Mouse (Mus musculus) neural tube, embryonic 11.5 days (tissue): Measurements from ENCODE around the gene D630036H23Rik. TPM values are rescaled to one million over a fixed set of nuclear protein-coding genes. Genes with fewer than 3 reads are reported as not detected.
"Not testable (repeated sequence)": the region's sequence is repeated elsewhere in the genome, so short reads cannot be mapped to it uniquely, and the experiment has no call there.

Experiments used
- ATAC-seq: fragments of 200-750 bp; cut with Nextera tagmentation; 2 replicates; pipeline ENCODE4 v1.8.0; 2017; ENCODE audit warnings: moderate number of reproducible peaks, mild to moderate bottlenecking, moderate TSS enrichment, moderate library complexity; ENCODE audit not compliant: insufficient read depth, low FRiP score, low TSS enrichment
- DNase-seq: peaks from one replicate; pipeline ENCODE4 v3.0.0-alpha.2; 2015; ENCODE audit warnings: low spot score
- H3K27ac ChIP-seq: fragments of 300-500 bp; sonication (generic); 2 replicates; pipeline ENCODE4 v1.5.1; 2014; ENCODE audit warnings: low read depth, mild to moderate bottlenecking, low read length
- H3K27me3 ChIP-seq: fragments of 300-500 bp; sonication (generic); 2 replicates; pipeline ENCODE4 v1.6.1; 2014; ENCODE audit warnings: mild to moderate bottlenecking, low read length, mixed read lengths; ENCODE audit not compliant: control insufficient read depth, insufficient read depth
- H3K36me3 ChIP-seq: fragments of 300-500 bp; sonication (generic); 2 replicates; pipeline ENCODE4 v1.6.1; 2014; ENCODE audit warnings: mild to moderate bottlenecking, low read length, moderate library complexity, mixed read lengths; ENCODE audit not compliant: control insufficient read depth, insufficient read depth
- H3K4me1 ChIP-seq: fragments of 300-500 bp; sonication (generic); 2 replicates; pipeline ENCODE4 v1.6.1; 2014; ENCODE audit warnings: low read length, mixed read lengths; ENCODE audit not compliant: control insufficient read depth, insufficient read depth
- H3K4me2 ChIP-seq: fragments of 300-500 bp; sonication (generic); 2 replicates; pipeline ENCODE4 v1.6.1; 2014; ENCODE audit warnings: low read depth, mild to moderate bottlenecking, moderate library complexity
- H3K4me3 ChIP-seq: fragments of 300-500 bp; sonication (generic); 2 replicates; pipeline ENCODE4 v1.5.1; 2014; ENCODE audit warnings: low read depth, low read length
- H3K9ac ChIP-seq: fragments of 300-500 bp; sonication (generic); 2 replicates; pipeline ENCODE4 v1.6.1; 2014; ENCODE audit warnings: mild to moderate bottlenecking, low read length
- H3K9me3 ChIP-seq: fragments of 300-500 bp; sonication (generic); 2 replicates; pipeline ENCODE4 v1.6.1; 2016; ENCODE audit warnings: low read length; ENCODE audit not compliant: control insufficient read depth
- WGBS: fragments of 180-500 bp; shearing (Covaris S2); extraction: QIAGEN DNeasy Blood & Tissue Kit; methylation state at CpG from one replicate; pipeline ENCODE4 v1.1.7; 2014; 5-methylcytosine and 5-hydroxymethylcytosine counted together
- polyA plus RNA-seq: library from polyadenylated mRNA; unstranded; fragments of >200 nt; fragmentation: Nextera tagmentation; extraction: Ambion mirVana; gene quantifications from 2 replicates; pipeline ENCODE4 v1.2.1, GENCODE M21; 2014

Gene D630036H23Rik
- polyA plus RNA-seq, 1 experiment from 2014 or later = 1.2 TPM

GRCm38 (mm10) chr12:36380254-36380653 lies 1.7 kb downstream of the D630036H23Rik start:
- Histone ChIP-seq H3K4me3 (no peak overlapping the region), H3K4me2 (no peak overlapping the region), H3K9me3 (no peaks in the 10 kb centered on the region), H3K27ac (no peak overlapping the region), H3K4me1 (no peaks in the 10 kb centered on the region), H3K27me3 (no peaks in the 10 kb centered on the region), H3K36me3 (no peaks in the 10 kb centered on the region), H3K9ac (no peak overlapping the region)
- WGBS = 38% methylated on average over 3 of the region's 3 CpGs
- DNase-seq (peak; percentile 26), ATAC-seq (no peak)

DNA sequence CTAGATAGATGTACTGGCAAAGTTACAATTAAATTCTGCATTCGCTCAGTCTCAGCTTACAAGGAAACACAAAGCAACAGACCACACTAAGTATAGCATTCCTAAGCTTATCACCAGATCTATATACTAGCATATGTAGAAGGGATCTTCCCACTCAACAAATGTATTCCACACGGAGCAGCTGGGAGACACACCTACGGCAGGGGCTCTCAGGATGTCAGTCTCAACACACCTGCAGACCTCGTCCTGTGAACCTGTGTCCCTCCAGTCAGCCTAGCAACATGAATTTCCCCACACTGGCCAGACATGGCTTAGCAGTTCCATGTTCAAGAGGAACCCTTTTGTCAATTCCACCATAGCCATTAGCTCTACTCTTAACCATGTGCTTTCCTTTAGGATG lies 5.6 kb downstream of the D630036H23Rik start:
- not testable (repeated sequence) for H3K4me2 ChIP-seq, H3K9me3 ChIP-seq, DNase-seq, ATAC-seq, H3K27ac ChIP-seq, H3K4me1 ChIP-seq, H3K27me3 ChIP-seq, H3K9ac ChIP-seq, H3K36me3 ChIP-seq, H3K4me3 ChIP-seq
- WGBS = 91% methylated on average over 3 of the region's 4 CpGs

DNA sequence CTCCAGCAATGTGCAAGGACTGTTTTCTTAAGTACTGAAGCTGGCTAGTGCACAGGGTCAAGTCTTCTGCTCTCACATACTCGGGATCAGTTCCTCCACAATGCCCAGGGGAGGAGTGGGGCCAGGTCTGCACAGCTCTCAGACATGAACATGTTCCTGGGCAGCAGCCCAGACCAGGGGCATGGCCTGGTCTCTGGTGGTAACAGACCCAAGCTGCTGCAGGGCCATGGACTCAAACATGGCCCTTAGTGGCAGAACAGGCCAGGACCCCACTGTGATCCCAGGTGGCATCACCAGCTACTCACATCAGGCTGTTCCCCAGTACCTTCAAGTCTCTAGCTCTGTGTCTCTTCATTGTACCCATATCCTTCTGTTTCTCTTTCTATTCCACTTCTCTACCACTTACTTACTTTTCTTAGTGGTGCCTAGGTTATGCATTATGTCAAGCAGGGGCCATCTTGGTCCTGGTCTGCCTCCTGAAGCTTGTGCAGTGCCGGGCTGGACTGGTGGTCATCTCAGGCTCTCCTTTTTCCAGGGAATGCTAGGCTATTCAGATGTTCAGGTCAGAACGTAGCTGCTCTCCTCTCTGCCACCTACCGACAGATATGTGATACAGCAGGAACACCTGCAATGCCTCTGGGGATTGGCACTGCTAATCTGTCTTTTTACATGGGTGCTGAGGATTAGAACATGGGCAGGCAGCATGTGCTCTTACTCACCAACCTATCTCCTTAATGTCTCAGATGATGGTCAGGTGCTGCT lies 8.6 kb downstream of the D630036H23Rik start:
- ATAC-seq (no peak), DNase-seq (no peak)
- 53% methylated on average over 4 of the region's 4 CpGs for WGBS

GRCm38 (mm10) chr12:36364013-36364412 lies 18.0 kb downstream of the D630036H23Rik start:
- Histone ChIP-seq H3K27ac (no peak overlapping the region), H3K4me1 (no peaks in the 10 kb centered on the region), H3K36me3 (no peaks in the 10 kb centered on the region), H3K4me3 (no peak overlapping the region), H3K9me3 (no peaks in the 10 kb centered on the region), H3K27me3 (no peaks in the 10 kb centered on the region), H3K9ac (no peak overlapping the region), H3K4me2 (no peak overlapping the region)
- ATAC-seq = no peak
- no peak for DNase-seq
- 89% methylated on average over 4 of the region's 4 CpGs for WGBS

More for the DNA sequence above, 8.6 kb downstream of the D630036H23Rik start:
- Histone ChIP-seq H3K27ac (no peak overlapping the region), H3K4me2 (no peak overlapping the region), H3K9ac (no peak overlapping the region), H3K4me3 (no peak overlapping the region), H3K4me1 (no peaks in the 10 kb centered on the region), H3K9me3 (no peaks in the 10 kb centered on the region), H3K27me3 (no peaks in the 10 kb centered on the region), H3K36me3 (no peaks in the 10 kb centered on the region)

DNA sequence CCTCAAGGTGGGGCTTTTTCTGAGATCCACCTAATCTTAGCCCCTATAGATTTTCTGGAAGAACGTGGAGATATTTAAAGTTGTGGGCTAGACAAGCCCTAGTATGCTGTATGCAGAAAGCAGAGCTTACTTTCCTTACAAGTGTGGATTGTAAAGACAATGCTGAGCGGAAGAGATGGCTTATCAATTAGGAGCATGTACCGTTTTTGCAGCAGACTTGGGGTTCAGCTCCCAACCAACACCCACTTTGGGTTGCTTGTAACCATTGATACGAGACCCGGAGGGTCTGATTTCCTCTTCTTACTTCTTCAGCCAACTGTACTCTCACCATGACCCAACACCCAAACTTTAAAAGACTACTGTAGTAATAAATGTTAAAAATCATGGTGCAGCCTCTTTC lies 21.3 kb downstream of the D630036H23Rik start:
- Histone ChIP-seq H3K9me3 (no peaks in the 10 kb centered on the region), H3K27me3 (no peaks in the 10 kb centered on the region), H3K36me3 (no peaks in the 10 kb centered on the region), H3K9ac (no peak overlapping the region), H3K4me2 (no peak overlapping the region), H3K4me3 (no peak overlapping the region), H3K27ac (no peak overlapping the region), H3K4me1 (no peaks in the 10 kb centered on the region)
- 93% methylated on average over 5 of the region's 5 CpGs for WGBS
- no peak for DNase-seq
- ATAC-seq = no peak

DNA sequence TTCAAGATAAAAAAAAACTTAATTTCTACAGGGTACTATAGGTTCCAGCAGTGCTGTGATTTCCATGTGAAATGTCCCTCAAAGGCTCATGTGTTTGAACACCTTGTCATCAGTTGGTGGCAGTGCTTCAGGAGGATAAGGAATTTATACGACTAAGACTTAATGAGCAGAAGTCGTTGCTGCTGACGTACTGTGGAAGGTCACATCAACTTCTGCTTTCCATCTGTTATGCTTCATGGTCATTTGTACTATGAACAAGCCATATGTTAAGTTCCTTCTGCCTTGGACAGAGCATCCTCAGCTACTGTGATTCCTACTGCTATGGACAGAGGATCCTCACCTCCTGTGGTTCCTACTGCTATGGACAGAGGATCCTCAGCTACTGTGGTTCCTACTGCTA lies 21.9 kb downstream of the D630036H23Rik start:
- Histone ChIP-seq H3K9me3 (no peaks in the 10 kb centered on the region), H3K27me3 (no peaks in the 10 kb centered on the region), H3K36me3 (no peaks in the 10 kb centered on the region), H3K27ac (no peak overlapping the region), H3K4me3 (no peak overlapping the region), H3K9ac (no peak overlapping the region), H3K4me2 (no peak overlapping the region), H3K4me1 (no peaks in the 10 kb centered on the region)
- no peak for DNase-seq
- no peak for ATAC-seq
- 86% methylated on average over 3 of the region's 3 CpGs for WGBS

DNA sequence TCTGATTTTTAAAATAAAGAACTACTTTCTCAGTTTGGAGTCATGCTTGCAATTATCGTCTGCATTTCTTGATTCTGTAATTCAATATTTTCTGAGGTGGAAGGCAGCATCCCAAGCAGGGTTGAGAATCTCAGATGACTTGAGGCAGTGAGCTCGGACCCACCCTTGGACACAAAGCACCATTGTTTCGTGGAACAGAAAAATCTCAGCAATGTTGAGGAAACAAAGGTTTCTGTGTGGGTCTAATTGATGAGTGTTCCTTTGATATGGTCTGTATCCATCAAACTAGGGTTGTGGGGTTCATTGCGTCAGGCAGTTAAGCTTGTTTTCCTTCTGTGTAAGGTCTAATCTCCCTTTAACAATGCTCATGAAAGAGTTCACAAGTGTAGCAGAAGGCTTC lies 37.9 kb downstream of the D630036H23Rik start:
- Histone ChIP-seq H3K4me2 (no peak overlapping the region), H3K36me3 (no peaks in the 10 kb centered on the region), H3K27me3 (no peaks in the 10 kb centered on the region), H3K4me3 (no peak overlapping the region), H3K9ac (no peak overlapping the region), H3K4me1 (no peaks in the 10 kb centered on the region), H3K9me3 (no peaks in the 10 kb centered on the region), H3K27ac (no peak overlapping the region)
- no peak for DNase-seq
- ATAC-seq = no peak
- WGBS = 53% methylated on average over 4 of the region's 4 CpGs

DNA sequence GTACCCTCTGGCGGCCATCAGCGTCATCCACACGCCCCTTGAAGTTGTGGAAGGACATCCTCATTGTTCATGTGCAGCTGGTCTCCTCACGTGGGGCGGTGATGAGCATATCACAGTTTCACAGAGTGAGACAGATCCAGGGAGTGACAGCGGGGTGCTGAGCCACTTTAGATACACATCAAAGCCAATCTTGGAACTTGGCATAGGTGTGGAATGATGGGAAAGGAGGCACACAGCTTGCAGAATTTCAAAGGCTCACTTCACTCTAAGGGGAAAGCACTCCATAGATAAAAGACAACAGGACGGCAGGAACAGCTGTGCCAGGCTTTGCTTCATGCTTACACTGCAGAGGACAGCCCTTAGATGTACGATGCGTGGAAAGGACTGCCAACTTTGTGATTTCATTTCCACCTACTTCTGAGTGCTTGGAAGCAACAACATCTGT lies 48.1 kb downstream of the D630036H23Rik start:
- no peaks in the 10 kb centered on the region for H3K27me3 ChIP-seq
- H3K27ac ChIP-seq = no peak overlapping the region
- H3K9ac ChIP-seq = no peak overlapping the region
- H3K4me1 ChIP-seq = no peaks in the 10 kb centered on the region
- H3K4me3 ChIP-seq = no peak overlapping the region
- ATAC-seq (no peak), DNase-seq (no peak)
- WGBS = 72% methylated on average over 9 of the region's 9 CpGs
- no peaks in the 10 kb centered on the region for H3K9me3 ChIP-seq
- H3K36me3 ChIP-seq = no peaks in the 10 kb centered on the region
- no peak overlapping the region for H3K4me2 ChIP-seq

DNA sequence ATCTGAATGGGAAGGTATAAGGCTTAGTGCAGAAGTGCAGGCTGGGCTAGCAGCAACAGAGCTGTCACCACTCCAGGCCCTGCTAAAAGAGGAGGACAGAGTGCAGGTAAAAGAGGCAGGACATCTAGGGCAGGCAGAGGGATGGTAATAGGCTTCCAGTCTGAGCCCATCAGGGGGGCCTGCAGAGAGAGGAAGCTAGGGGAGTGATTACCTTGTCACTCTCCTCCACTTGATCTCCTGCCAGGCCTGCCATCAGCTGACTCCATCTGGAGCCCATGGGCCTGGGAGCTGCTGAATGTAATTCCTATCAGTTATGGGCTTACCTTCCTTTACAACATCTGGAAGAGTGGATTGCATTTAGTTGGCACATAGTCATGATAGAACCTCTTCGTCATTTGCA lies 49.3 kb downstream of the D630036H23Rik start:
- DNase-seq (no peak), ATAC-seq (no peak)
- 78% methylated on average over 1 of the region's 1 CpGs for WGBS

More for the DNA sequence above, 49.3 kb downstream of the D630036H23Rik start:
- Histone ChIP-seq H3K4me2 (no peak overlapping the region), H3K9me3 (no peaks in the 10 kb centered on the region), H3K27ac (no peak overlapping the region), H3K27me3 (no peaks in the 10 kb centered on the region), H3K4me3 (no peak overlapping the region), H3K36me3 (no peaks in the 10 kb centered on the region), H3K4me1 (no peaks in the 10 kb centered on the region), H3K9ac (no peak overlapping the region)
